Mouse (Mus musculus): ENCODE data around the gene Olfr1229. TPM values are rescaled to one million over a fixed set of nuclear protein-coding genes. Genes with fewer than 3 reads are reported as not detected.

Olfr1229 gene
- polyA plus RNA-seq (2015; fragmentation: Nextera tagmentation; extraction: Ambion mirVana) = not detected in 2 replicates

GRCm38 (mm10) chr2:89287914-89288313, at the start of gene Olfr1229:
TSS of gene Olfr1229 (minus strand) at chr2:89288014.
- WGBS = 74% methylated on average over 2 of the region's 2 CpGs
- Histone ChIP-seq H3K9ac (ENCODE audit: low read depth, low read length) (no peak within 1 kb of the TSS), H3K4me2 (ENCODE audit: low read length) (no peak within 1 kb of the TSS), H3K4me1 (ENCODE audit: control insufficient read depth, insufficient read depth, low read length) (no peaks in the 10 kb centered on the region), H3K4me3 (ENCODE audit: low read depth, low read length) (no peak within 1 kb of the TSS), H3K27ac (ENCODE audit: low read length) (no peak within 1 kb of the TSS), H3K36me3 (ENCODE audit: control insufficient read depth, insufficient read depth, low read length) (no peaks in the 10 kb centered on the region), H3K27me3 (ENCODE audit: control insufficient read depth, insufficient read depth, low read depth, low read length) (no peaks in the 10 kb centered on the region), H3K9me3 (replicated peaks; ENCODE audit: control insufficient read depth, low read length, poor library complexity, severe bottlenecking) (no peaks in the 10 kb centered on the region)
- no peak for ATAC-seq

- Histone ChIP-seq H3K36me3 (ENCODE audit: control insufficient read depth, insufficient read depth, low read length) (no peaks in the 10 kb centered on the region), H3K4me3 (ENCODE audit: low read depth, low read length) (no peak within 1 kb of the TSS), H3K27ac (ENCODE audit: low read length) (no peak within 1 kb of the TSS), H3K4me1 (ENCODE audit: control insufficient read depth, insufficient read depth, low read length) (no peaks in the 10 kb centered on the region), H3K9ac (ENCODE audit: low read depth, low read length) (no peak within 1 kb of the TSS), H3K4me2 (ENCODE audit: low read length) (no peak within 1 kb of the TSS), H3K9me3 (replicated peaks; ENCODE audit: control insufficient read depth, low read length, poor library complexity, severe bottlenecking) (no peaks in the 10 kb centered on the region), H3K27me3 (ENCODE audit: control insufficient read depth, insufficient read depth, low read depth, low read length) (no peaks in the 10 kb centered on the region)
- ATAC-seq = no peak
These were observed 41.8 kb upstream of the Olfr1229 start, which contains the start of gene Olfr1232 for GRCm38 (mm10) chr2:89329575-89329974. TSS of gene Olfr1232 (minus strand) at chr2:89329675.

- ATAC-seq = peak; percentile 54; the same call in 1 of the 2 replicates
- Histone ChIP-seq H3K27ac (ENCODE audit: low read length) (no peak within 1 kb of the TSS), H3K4me1 (ENCODE audit: control insufficient read depth, insufficient read depth, low read length) (no peaks in the 10 kb centered on the region), H3K27me3 (ENCODE audit: control insufficient read depth, insufficient read depth, low read depth, low read length) (no peaks in the 10 kb centered on the region), H3K4me2 (ENCODE audit: low read length) (no peak within 1 kb of the TSS), H3K4me3 (ENCODE audit: low read depth, low read length) (no peak within 1 kb of the TSS), H3K9me3 (replicated peaks; ENCODE audit: control insufficient read depth, low read length, poor library complexity, severe bottlenecking) (no peaks in the 10 kb centered on the region), H3K9ac (ENCODE audit: low read depth, low read length) (no peak within 1 kb of the TSS), H3K36me3 (ENCODE audit: control insufficient read depth, insufficient read depth, low read length) (no peaks in the 10 kb centered on the region)
- whole genome bisulfite sequencing = 65% methylated on average over 2 of the region's 2 CpGs
These were observed 19.2 kb upstream of the Olfr1229 start, which contains the start of gene Olfr1231 for GRCm38 (mm10) chr2:89306974-89307373. TSS of gene Olfr1231 (minus strand) at chr2:89307074.

GRCm38 (mm10) chr2:89297168-89297567, 9.4 kb upstream of the Olfr1229 start, which contains the start of gene Olfr1230:
TSS of gene Olfr1230 (minus strand) at chr2:89297268.
- no peak within 1 kb of the TSS for H3K27ac ChIP-seq (ENCODE audit: low read length)
- no peaks in the 10 kb centered on the region for H3K9me3 ChIP-seq (replicated peaks; ENCODE audit: control insufficient read depth, low read length, poor library complexity, severe bottlenecking)
- H3K36me3 ChIP-seq (ENCODE audit: control insufficient read depth, insufficient read depth, low read length) = no peaks in the 10 kb centered on the region
- H3K4me1 ChIP-seq (ENCODE audit: control insufficient read depth, insufficient read depth, low read length) = no peaks in the 10 kb centered on the region
- no peak within 1 kb of the TSS for H3K9ac ChIP-seq (ENCODE audit: low read depth, low read length)
- no peak within 1 kb of the TSS for H3K4me3 ChIP-seq (ENCODE audit: low read depth, low read length)
- H3K4me2 ChIP-seq (ENCODE audit: low read length) = no peak within 1 kb of the TSS
- H3K27me3 ChIP-seq (ENCODE audit: control insufficient read depth, insufficient read depth, low read depth, low read length) = no peaks in the 10 kb centered on the region
- no peak for ATAC-seq
- WGBS = 91% methylated on average over 1 of the region's 1 CpGs

- no peaks in the 10 kb centered on the region for H3K9me3 ChIP-seq (replicated peaks; ENCODE audit: control insufficient read depth, low read length, poor library complexity, severe bottlenecking)
- H3K27ac ChIP-seq (ENCODE audit: low read length) = no peak within 1 kb of the TSS
- no peak within 1 kb of the TSS for H3K9ac ChIP-seq (ENCODE audit: low read depth, low read length)
- H3K36me3 ChIP-seq (ENCODE audit: control insufficient read depth, insufficient read depth, low read length) = no peaks in the 10 kb centered on the region
- H3K4me2 ChIP-seq (ENCODE audit: low read length) = no peak within 1 kb of the TSS
- no peaks in the 10 kb centered on the region for H3K27me3 ChIP-seq (ENCODE audit: control insufficient read depth, insufficient read depth, low read depth, low read length)
- no peak within 1 kb of the TSS for H3K4me3 ChIP-seq (ENCODE audit: low read depth, low read length)
- no peaks in the 10 kb centered on the region for H3K4me1 ChIP-seq (ENCODE audit: control insufficient read depth, insufficient read depth, low read length)
- no peak for ATAC-seq
These were observed 33.9 kb downstream of the Olfr1229 start, which contains the start of gene Olfr1228 for GRCm38 (mm10) chr2:89253962-89254361. TSS of gene Olfr1228 (minus strand) at chr2:89254062.

Other genes with a start within 250 kb of the Olfr1229 start
- gene Olfr1218, start 226.8 kb downstream of the Olfr1229 start, polyA plus RNA-seq (2015; fragmentation: Nextera tagmentation; extraction: Ambion mirVana) = not detected in 2 replicates
- gene Olfr1219, start 204.5 kb downstream of the Olfr1229 start, polyA plus RNA-seq (2015; fragmentation: Nextera tagmentation; extraction: Ambion mirVana) = not detected in 2 replicates
- gene Olfr1220, start 181.2 kb downstream of the Olfr1229 start, polyA plus RNA-seq (2015; fragmentation: Nextera tagmentation; extraction: Ambion mirVana) = not detected in 2 replicates
- not detected in 2 replicates for gene Olfr1221, start 170.7 kb downstream of the Olfr1229 start, polyA plus RNA-seq (2015; fragmentation: Nextera tagmentation; extraction: Ambion mirVana)
- gene Olfr1222, start 155.0 kb downstream of the Olfr1229 start, polyA plus RNA-seq (2015; fragmentation: Nextera tagmentation; extraction: Ambion mirVana) = not detected in 2 replicates
- gene Olfr1223, start 136.5 kb downstream of the Olfr1229 start, polyA plus RNA-seq (2015; fragmentation: Nextera tagmentation; extraction: Ambion mirVana) = not detected in 2 replicates
- gene Olfr1224-ps1, start 123.9 kb downstream of the Olfr1229 start, polyA plus RNA-seq (2015; fragmentation: Nextera tagmentation; extraction: Ambion mirVana) = not detected in 2 replicates
- gene Olfr1225, start 113.3 kb downstream of the Olfr1229 start, polyA plus RNA-seq (2015; fragmentation: Nextera tagmentation; extraction: Ambion mirVana) = not detected in 2 replicates
- not detected in 2 replicates for gene Olfr1226, start 88.0 kb downstream of the Olfr1229 start, polyA plus RNA-seq (2015; fragmentation: Nextera tagmentation; extraction: Ambion mirVana)
- gene Olfr1228, start 34.0 kb downstream of the Olfr1229 start, polyA plus RNA-seq (2015; fragmentation: Nextera tagmentation; extraction: Ambion mirVana) = not detected in 2 replicates
- gene Olfr1230, start 9.3 kb upstream of the Olfr1229 start, polyA plus RNA-seq (2015; fragmentation: Nextera tagmentation; extraction: Ambion mirVana) = not detected in 2 replicates
- gene Olfr1231, start 19.1 kb upstream of the Olfr1229 start, polyA plus RNA-seq (2015; fragmentation: Nextera tagmentation; extraction: Ambion mirVana) = not detected in 2 replicates
- not detected in 2 replicates for gene Olfr1232, start 41.7 kb upstream of the Olfr1229 start, polyA plus RNA-seq (2015; fragmentation: Nextera tagmentation; extraction: Ambion mirVana)
- not detected in 2 replicates for gene Olfr1233, start 54.4 kb upstream of the Olfr1229 start, polyA plus RNA-seq (2015; fragmentation: Nextera tagmentation; extraction: Ambion mirVana)
- gene Olfr1234, start 76.9 kb upstream of the Olfr1229 start, polyA plus RNA-seq (2015; fragmentation: Nextera tagmentation; extraction: Ambion mirVana) = not detected in 2 replicates
- gene Olfr1238, start 121.7 kb upstream of the Olfr1229 start, polyA plus RNA-seq (2015; fragmentation: Nextera tagmentation; extraction: Ambion mirVana) = not detected in 2 replicates
- not detected in 2 replicates for gene Olfr1239, start 132.4 kb upstream of the Olfr1229 start, polyA plus RNA-seq (2015; fragmentation: Nextera tagmentation; extraction: Ambion mirVana)
- not detected in 2 replicates for gene Olfr1240, start 155.0 kb upstream of the Olfr1229 start, polyA plus RNA-seq (2015; fragmentation: Nextera tagmentation; extraction: Ambion mirVana)
- not detected in 2 replicates for gene Olfr1241, start 199.1 kb upstream of the Olfr1229 start, polyA plus RNA-seq (2015; fragmentation: Nextera tagmentation; extraction: Ambion mirVana)
- gene Olfr1242, start 210.3 kb upstream of the Olfr1229 start, polyA plus RNA-seq (2015; fragmentation: Nextera tagmentation; extraction: Ambion mirVana) = not detected in 2 replicates
- not detected in 2 replicates for gene Olfr1243, start 243.5 kb upstream of the Olfr1229 start, polyA plus RNA-seq (2015; fragmentation: Nextera tagmentation; extraction: Ambion mirVana)

Measured in midbrain, embryonic 16.5 days (tissue).